Mouse (Mus musculus): ENCODE results near the gene Eef1a2. TPM values are rescaled to one million over a fixed set of nuclear protein-coding genes. Genes with fewer than 3 reads are reported as not detected.
A peak's percentile ranks its signal among the peaks of the same experiment; 100 is the strongest.

The Eef1a2 gene
- polyA plus RNA-seq, 1 experiment from 2014 or later: not detected

GRCm38 (mm10) chr2:181130245-181130644 is 26.6 kb downstream of the Eef1a2 start:
- Histone ChIP-seq H3K4me2 (ENCODE audit: low read depth, low read length) (no peak overlapping the region), H3K36me3 (ENCODE audit: control insufficient read depth, insufficient read depth) (no peaks in the 10 kb centered on the region), H3K4me1 (ENCODE audit: control insufficient read depth, low read depth, low read length) (no peaks in the 10 kb centered on the region; the same call in 1 of the 2 replicates), H3K9ac (ENCODE audit: low read depth, low read length) (no peak overlapping the region), H3K27ac (ENCODE audit: low read length) (no peak overlapping the region), H3K27me3 (ENCODE audit: control insufficient read depth, insufficient read depth, low read depth, low read length) (peaks cover 25% of the 10 kb centered on the region), H3K9me3 (replicated peaks; ENCODE audit: control insufficient read depth, low read length) (no peaks in the 10 kb centered on the region), H3K4me3 (ENCODE audit: low read depth, low read length) (no peak overlapping the region)
- 54% methylated on average over 4 of the region's 4 CpGs for WGBS (ENCODE audit: insufficient replicate concordance)
- no peak for ATAC-seq (ENCODE audit: low read depth)

GRCm38 (mm10) chr2:181128963-181129362 is 27.9 kb downstream of the Eef1a2 start:
- Histone ChIP-seq H3K9ac (ENCODE audit: low read depth, low read length) (no peak overlapping the region), H3K4me1 (ENCODE audit: control insufficient read depth, low read depth, low read length) (no peaks in the 10 kb centered on the region), H3K4me2 (ENCODE audit: low read depth, low read length) (no peak overlapping the region), H3K9me3 (replicated peaks; ENCODE audit: control insufficient read depth, low read length) (no peaks in the 10 kb centered on the region), H3K4me3 (ENCODE audit: low read depth, low read length) (no peak overlapping the region), H3K36me3 (ENCODE audit: control insufficient read depth, insufficient read depth) (no peaks in the 10 kb centered on the region), H3K27ac (ENCODE audit: low read length) (no peak overlapping the region), H3K27me3 (ENCODE audit: control insufficient read depth, insufficient read depth, low read depth, low read length) (peaks cover 13% of the 10 kb centered on the region)
- WGBS (ENCODE audit: insufficient replicate concordance): 52% methylated on average over 4 of the region's 4 CpGs
- ATAC-seq (ENCODE audit: low read depth): no peak

- H3K36me3 ChIP-seq (ENCODE audit: control insufficient read depth, insufficient read depth): no peaks in the 10 kb centered on the region
- ATAC-seq (ENCODE audit: low read depth): no peak
- H3K27me3 ChIP-seq (ENCODE audit: control insufficient read depth, insufficient read depth, low read depth, low read length): peaks cover under 1% of the 10 kb centered on the region; the same call in 1 of the 2 replicates
- no peaks in the 10 kb centered on the region for H3K9me3 ChIP-seq (replicated peaks; ENCODE audit: control insufficient read depth, low read length)
- H3K4me1 ChIP-seq (ENCODE audit: control insufficient read depth, low read depth, low read length): no peaks in the 10 kb centered on the region
- WGBS (ENCODE audit: insufficient replicate concordance): 25% methylated on average over 3 of the region's 3 CpGs
- no peak overlapping the region for H3K27ac ChIP-seq (ENCODE audit: low read length)
- no peak overlapping the region for H3K4me2 ChIP-seq (ENCODE audit: low read depth, low read length)
- no peak overlapping the region for H3K9ac ChIP-seq (ENCODE audit: low read depth, low read length)
- no peak overlapping the region for H3K4me3 ChIP-seq (ENCODE audit: low read depth, low read length)
These were observed 29.0 kb downstream of the Eef1a2 start for GRCm38 (mm10) chr2:181127786-181128185.

GRCm38 (mm10) chr2:181125726-181126455 is 30.9 kb downstream of the Eef1a2 start:
- 31% methylated on average over 7 of the region's 7 CpGs for whole genome bisulfite sequencing (ENCODE audit: insufficient replicate concordance)

GRCm38 (mm10) chr2:181122642-181123041 is 34.2 kb downstream of the Eef1a2 start:
- no peaks in the 10 kb centered on the region for H3K9me3 ChIP-seq (replicated peaks; ENCODE audit: control insufficient read depth, low read length)
- ATAC-seq (ENCODE audit: low read depth): no peak
- peaks cover 3% of the 10 kb centered on the region; the same call in 1 of the 2 replicates for H3K27me3 ChIP-seq (ENCODE audit: control insufficient read depth, insufficient read depth, low read depth, low read length)
- H3K4me1 ChIP-seq (ENCODE audit: control insufficient read depth, low read depth, low read length): no peaks in the 10 kb centered on the region
- no peak overlapping the region for H3K4me2 ChIP-seq (ENCODE audit: low read depth, low read length)
- no peak overlapping the region for H3K27ac ChIP-seq (ENCODE audit: low read length)
- no peak overlapping the region for H3K9ac ChIP-seq (ENCODE audit: low read depth, low read length)
- H3K4me3 ChIP-seq (ENCODE audit: low read depth, low read length): no peak overlapping the region
- H3K36me3 ChIP-seq (ENCODE audit: control insufficient read depth, insufficient read depth): no peaks in the 10 kb centered on the region

More at GRCm38 (mm10) chr2:181125726-181126455, 30.9 kb downstream of the Eef1a2 start:
- Histone ChIP-seq H3K4me3 (ENCODE audit: low read depth, low read length) (no peak overlapping the region), H3K4me2 (ENCODE audit: low read depth, low read length) (no peak overlapping the region), H3K9ac (ENCODE audit: low read depth, low read length) (no peak overlapping the region), H3K9me3 (replicated peaks; ENCODE audit: control insufficient read depth, low read length) (no peaks in the 10 kb centered on the region), H3K27me3 (ENCODE audit: control insufficient read depth, insufficient read depth, low read depth, low read length) (no peaks in the 10 kb centered on the region), H3K27ac (ENCODE audit: low read length) (no peak overlapping the region), H3K4me1 (ENCODE audit: control insufficient read depth, low read depth, low read length) (no peaks in the 10 kb centered on the region), H3K36me3 (ENCODE audit: control insufficient read depth, insufficient read depth) (no peaks in the 10 kb centered on the region)
- ATAC-seq (ENCODE audit: low read depth): no peak

GRCm38 (mm10) chr2:181120922-181121449 is 35.8 kb downstream of the Eef1a2 start:
- Histone ChIP-seq H3K36me3 (ENCODE audit: control insufficient read depth, insufficient read depth) (no peaks in the 10 kb centered on the region), H3K27ac (ENCODE audit: low read length) (no peak overlapping the region), H3K9ac (ENCODE audit: low read depth, low read length) (no peak overlapping the region), H3K4me3 (ENCODE audit: low read depth, low read length) (no peak overlapping the region), H3K9me3 (replicated peaks; ENCODE audit: control insufficient read depth, low read length) (no peaks in the 10 kb centered on the region), H3K4me2 (ENCODE audit: low read depth, low read length) (no peak overlapping the region), H3K27me3 (ENCODE audit: control insufficient read depth, insufficient read depth, low read depth, low read length) (peaks cover 3% of the 10 kb centered on the region; the same call in 1 of the 2 replicates), H3K4me1 (ENCODE audit: control insufficient read depth, low read depth, low read length) (no peaks in the 10 kb centered on the region)
- no peak for ATAC-seq (ENCODE audit: low read depth)
- WGBS (ENCODE audit: insufficient replicate concordance): 52% methylated on average over 4 of the region's 4 CpGs

GRCm38 (mm10) chr2:181119952-181120351 is 36.9 kb downstream of the Eef1a2 start:
- H3K36me3 ChIP-seq (ENCODE audit: control insufficient read depth, insufficient read depth): no peaks in the 10 kb centered on the region
- no peak overlapping the region for H3K27ac ChIP-seq (ENCODE audit: low read length)
- H3K27me3 ChIP-seq (ENCODE audit: control insufficient read depth, insufficient read depth, low read depth, low read length): peaks cover 3% of the 10 kb centered on the region; the same call in 1 of the 2 replicates
- H3K9me3 ChIP-seq (replicated peaks; ENCODE audit: control insufficient read depth, low read length): no peaks in the 10 kb centered on the region
- H3K4me1 ChIP-seq (ENCODE audit: control insufficient read depth, low read depth, low read length): no peaks in the 10 kb centered on the region
- peak; percentile 46; the same call in 1 of the 2 replicates for ATAC-seq (ENCODE audit: low read depth)
- 26% methylated on average over 10 of the region's 10 CpGs for WGBS (ENCODE audit: insufficient replicate concordance)
- no peak overlapping the region for H3K4me2 ChIP-seq (ENCODE audit: low read depth, low read length)
- no peak overlapping the region for H3K4me3 ChIP-seq (ENCODE audit: low read depth, low read length)
- no peak overlapping the region for H3K9ac ChIP-seq (ENCODE audit: low read depth, low read length)

- no peak overlapping the region for H3K4me3 ChIP-seq (ENCODE audit: low read depth, low read length)
- ATAC-seq (ENCODE audit: low read depth): no peak
- no peak overlapping the region for H3K27ac ChIP-seq (ENCODE audit: low read length)
- peaks cover 3% of the 10 kb centered on the region; the same call in 1 of the 2 replicates for H3K27me3 ChIP-seq (ENCODE audit: control insufficient read depth, insufficient read depth, low read depth, low read length)
- 66% methylated on average over 5 of the region's 5 CpGs for WGBS (ENCODE audit: insufficient replicate concordance)
- H3K4me1 ChIP-seq (ENCODE audit: control insufficient read depth, low read depth, low read length): no peaks in the 10 kb centered on the region
- H3K9ac ChIP-seq (ENCODE audit: low read depth, low read length): no peak overlapping the region
- H3K9me3 ChIP-seq (replicated peaks; ENCODE audit: control insufficient read depth, low read length): no peaks in the 10 kb centered on the region
- no peaks in the 10 kb centered on the region for H3K36me3 ChIP-seq (ENCODE audit: control insufficient read depth, insufficient read depth)
- H3K4me2 ChIP-seq (ENCODE audit: low read depth, low read length): no peak overlapping the region
These were observed 40.4 kb downstream of the Eef1a2 start for GRCm38 (mm10) chr2:181116436-181116835.

GRCm38 (mm10) chr2:181115367-181115766 is 41.4 kb downstream of the Eef1a2 start:
- no peak overlapping the region for H3K27ac ChIP-seq (ENCODE audit: low read length)
- peaks cover 3% of the 10 kb centered on the region; the same call in 1 of the 2 replicates for H3K27me3 ChIP-seq (ENCODE audit: control insufficient read depth, insufficient read depth, low read depth, low read length)
- H3K4me3 ChIP-seq (ENCODE audit: low read depth, low read length): no peak overlapping the region
- H3K4me2 ChIP-seq (ENCODE audit: low read depth, low read length): no peak overlapping the region; the same call in 1 of the 2 replicates
- 32% methylated on average over 3 of the region's 3 CpGs for WGBS (ENCODE audit: insufficient replicate concordance)
- no peaks in the 10 kb centered on the region for H3K4me1 ChIP-seq (ENCODE audit: control insufficient read depth, low read depth, low read length)
- H3K36me3 ChIP-seq (ENCODE audit: control insufficient read depth, insufficient read depth): no peaks in the 10 kb centered on the region
- peak; percentile 87 for ATAC-seq (ENCODE audit: low read depth)
- no peak overlapping the region for H3K9ac ChIP-seq (ENCODE audit: low read depth, low read length)
- H3K9me3 ChIP-seq (replicated peaks; ENCODE audit: control insufficient read depth, low read length): no peaks in the 10 kb centered on the region

Data from liver, embryonic 16.5 days (tissue).